Mouse (Mus musculus) liver, embryonic 14.5 days (tissue): ENCODE results near the gene Krt80. TPM values are rescaled to one million over a fixed set of nuclear protein-coding genes. Genes with fewer than 3 reads are reported as not detected.

Experiments
- ATAC-seq: fragments of 200-750 bp; cut with Nextera tagmentation; 2 replicates; pipeline ENCODE4 v1.8.0; 2017; ENCODE audit warnings: moderate number of reproducible peaks, mild to moderate bottlenecking, moderate library complexity; ENCODE audit not compliant: insufficient read depth
- DNase-seq, 3 experiments: peaks; one replicate each; pipeline ENCODE4 v3.0.0-alpha.2; 2012 to 2013; ENCODE audit warnings: low read depth in 3 of 3, low spot score in 3 of 3
- H3K27ac ChIP-seq: fragments of 300-500 bp; sonication (generic); 2 replicates; pipeline ENCODE4 v1.5.1; 2014; ENCODE audit warnings: moderate library complexity, mild to moderate bottlenecking, control low read depth, inconsistent platforms
- H3K27me3 ChIP-seq: fragments of 300-500 bp; sonication (generic); 2 replicates; pipeline ENCODE4 v1.6.1; 2014; ENCODE audit warnings: mild to moderate bottlenecking, low read length, moderate library complexity; ENCODE audit not compliant: control insufficient read depth, insufficient read depth
- H3K36me3 ChIP-seq: fragments of 300-500 bp; sonication (generic); replicated peaks from 2 replicates; pipeline ENCODE4 v1.6.1; 2014; ENCODE audit warnings: low read depth; ENCODE audit not compliant: control insufficient read depth, insufficient read depth
- H3K4me1 ChIP-seq, 2 experiments: fragments of 200-500 bp in 1 of 2; fragments of 300-500 bp in 1 of 2; sonication (generic) in 1 of 2; replicated peaks; 2 replicates each; pipeline ENCODE4 v1.6.1; 2012 to 2014; ENCODE audit warnings: antibody characterized with exemption in 1 of 2, inconsistent platforms in 1 of 2, low read length in 1 of 2; ENCODE audit not compliant: control insufficient read depth in 2 of 2, insufficient read depth in 2 of 2
- H3K4me2 ChIP-seq: fragments of 300-500 bp; sonication (generic); 2 replicates; pipeline ENCODE4 v1.6.1; 2014; ENCODE audit warnings: low read depth, mild to moderate bottlenecking, control low read depth, moderate library complexity
- H3K4me3 ChIP-seq, 2 experiments: fragments of 200-500 bp in 1 of 2; fragments of 300-500 bp in 1 of 2; sonication (generic) in 1 of 2; 2 replicates each; pipeline ENCODE4 v1.5.1; 2012 to 2014; ENCODE audit warnings: low read depth in 2 of 2, low read length in 2 of 2, mild to moderate bottlenecking in 2 of 2, control low read depth in 1 of 2, inconsistent platforms in 1 of 2, moderate library complexity in 1 of 2; ENCODE audit not compliant: insufficient read depth in 1 of 2
- H3K9ac ChIP-seq: fragments of 300-500 bp; sonication (generic); replicated peaks from 2 replicates; pipeline ENCODE4 v1.6.1; 2014; ENCODE audit warnings: mild to moderate bottlenecking, control low read depth, moderate library complexity
- H3K9me3 ChIP-seq: fragments of 300-500 bp; sonication (generic); 2 replicates; pipeline ENCODE4 v1.6.1; 2016; ENCODE audit warnings: low read length, mixed read lengths; ENCODE audit not compliant: control insufficient read depth
- CTCF ChIP-seq: IDR thresholded peaks from 2 replicates; pipeline ENCODE4 v1.5.1; 2016; ENCODE audit warnings: antibody characterized with exemption, low read depth, control low read depth
- EP300 ChIP-seq: IDR thresholded peaks from 2 replicates; pipeline ENCODE4 v1.6.1; 2016; ENCODE audit warnings: antibody characterized with exemption, low read depth
- WGBS: fragments of 180-500 bp; shearing (Covaris S2); extraction: QIAGEN DNeasy Blood & Tissue Kit; methylation state at CpG from one replicate; pipeline ENCODE4 v1.1.7; 2014; ENCODE audit not compliant: insufficient replicate concordance; 5-methylcytosine and 5-hydroxymethylcytosine counted together
- polyA plus RNA-seq, 2 experiments: library from polyadenylated mRNA; depleted of rRNA in 1 of 2; stranded (reverse) in 1 of 2; unstranded in 1 of 2; fragments of >200 nt; fragmentation: Nextera tagmentation in 1 of 2; extraction: Ambion mirVana in 1 of 2; gene quantifications; 2 replicates each; pipeline versions ENCODE4 v1.2.1 to v1.2.3; 2012 to 2014

Gene Krt80
- polyA plus RNA-seq, 2 experiments, result 0.19 to 0.27 TPM

- Histone ChIP-seq H3K27ac (no peak overlapping the region), H3K36me3 (no peaks in the 10 kb centered on the region), H3K27me3 (no peaks in the 10 kb centered on the region), H3K9ac (no peak overlapping the region), H3K9me3 (no peaks in the 10 kb centered on the region), H3K4me2 (no peak overlapping the region), H3K4me1 (no peaks in the 10 kb centered on the region), H3K4me3 (no peak overlapping the region)
- TF ChIP-seq EP300, result no peak
- no peak for TF ChIP-seq CTCF
- WGBS, result 22% methylated on average over 6 of the region's 6 CpGs
- ATAC-seq, result no peak
- no peak for DNase-seq
Measured at GRCm38 (mm10) chr15:101364425-101364824, 5.5 kb downstream of the Krt80 start.

DNA sequence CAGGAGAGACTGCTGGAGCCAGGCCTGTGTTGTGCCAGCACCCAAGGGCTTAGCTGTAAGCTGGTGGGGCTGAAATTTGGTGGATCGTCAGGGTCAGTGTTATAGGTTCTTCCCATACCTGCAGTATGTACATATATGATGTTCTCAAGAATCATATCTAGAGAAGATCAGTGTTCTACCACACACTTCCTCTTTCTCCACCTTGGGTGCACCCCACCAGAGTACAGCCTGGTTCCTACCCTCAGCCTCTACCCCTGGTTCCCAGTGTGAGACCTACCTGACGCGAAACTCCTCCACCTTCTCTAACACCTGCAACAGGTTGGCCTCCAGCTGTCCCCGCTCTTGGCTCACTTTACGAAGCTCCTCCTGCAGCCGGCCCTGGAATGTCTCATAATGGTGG, 6.0 kb downstream of the Krt80 start:
- no peak overlapping the region for H3K4me3 ChIP-seq
- DNase-seq, result no peak
- no peak for ATAC-seq
- H3K36me3 ChIP-seq, result no peaks in the 10 kb centered on the region
- no peaks in the 10 kb centered on the region for H3K27me3 ChIP-seq
- no peak overlapping the region for H3K27ac ChIP-seq
- no peaks in the 10 kb centered on the region for H3K4me1 ChIP-seq
- 54% methylated on average over 6 of the region's 6 CpGs for WGBS
- no peaks in the 10 kb centered on the region for H3K9me3 ChIP-seq
- no peak for TF ChIP-seq EP300
- no peak for TF ChIP-seq CTCF
- H3K9ac ChIP-seq, result no peak overlapping the region
- no peak overlapping the region for H3K4me2 ChIP-seq

DNA sequence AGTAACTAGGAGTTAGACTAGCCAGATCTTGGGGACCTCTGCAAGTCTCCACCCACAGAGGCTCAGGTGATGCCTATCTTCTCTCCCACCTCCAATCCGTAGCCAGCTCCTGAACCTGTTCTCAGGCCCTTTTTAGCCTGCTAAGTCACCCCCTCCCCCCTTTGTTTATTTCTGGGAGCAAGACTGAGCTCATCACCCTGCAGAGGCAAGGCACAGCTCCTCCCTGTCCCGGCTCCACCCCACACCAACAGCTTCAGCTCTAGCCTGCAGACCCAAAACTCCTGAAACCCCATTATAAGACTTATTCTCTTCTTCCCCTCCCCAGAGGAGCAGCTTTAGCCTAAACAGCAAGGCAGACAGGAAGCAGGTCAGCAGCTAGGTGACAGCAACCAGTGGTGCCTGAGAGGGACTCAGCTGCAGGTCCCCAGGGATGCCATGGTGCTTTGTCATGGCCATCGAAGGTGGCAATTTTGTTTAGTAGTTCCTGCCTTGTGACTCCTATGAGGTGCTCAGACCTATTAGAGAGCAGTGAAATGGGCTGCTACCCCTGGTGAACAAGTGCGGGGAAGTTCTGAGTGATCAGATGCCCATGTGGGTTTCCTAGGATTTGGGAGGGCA, 7.5 kb downstream of the Krt80 start:
- no peak for ATAC-seq
- Histone ChIP-seq H3K4me2 (no peak overlapping the region), H3K27ac (no peak overlapping the region), H3K9ac (no peak overlapping the region), H3K9me3 (no peaks in the 10 kb centered on the region), H3K4me1 (no peaks in the 10 kb centered on the region), H3K27me3 (no peaks in the 10 kb centered on the region), H3K4me3 (no peak overlapping the region), H3K36me3 (no peaks in the 10 kb centered on the region)
- WGBS, result 47% methylated on average over 4 of the region's 4 CpGs
- no peak for DNase-seq
- TF ChIP-seq EP300 (no peak), CTCF (no peak)

- DNase-seq, result no peak
- Histone ChIP-seq H3K27ac (no peak overlapping the region), H3K27me3 (no peaks in the 10 kb centered on the region), H3K4me3 (no peak overlapping the region), H3K4me2 (no peak overlapping the region), H3K36me3 (no peaks in the 10 kb centered on the region), H3K9ac (no peak overlapping the region), H3K9me3 (no peaks in the 10 kb centered on the region), H3K4me1 (no peaks in the 10 kb centered on the region)
- WGBS, result 75% methylated on average over 4 of the region's 4 CpGs
- no peak for ATAC-seq
- TF ChIP-seq CTCF (no peak), EP300 (no peak)
Measured at GRCm38 (mm10) chr15:101355382-101355786, 14.6 kb downstream of the Krt80 start.

DNA sequence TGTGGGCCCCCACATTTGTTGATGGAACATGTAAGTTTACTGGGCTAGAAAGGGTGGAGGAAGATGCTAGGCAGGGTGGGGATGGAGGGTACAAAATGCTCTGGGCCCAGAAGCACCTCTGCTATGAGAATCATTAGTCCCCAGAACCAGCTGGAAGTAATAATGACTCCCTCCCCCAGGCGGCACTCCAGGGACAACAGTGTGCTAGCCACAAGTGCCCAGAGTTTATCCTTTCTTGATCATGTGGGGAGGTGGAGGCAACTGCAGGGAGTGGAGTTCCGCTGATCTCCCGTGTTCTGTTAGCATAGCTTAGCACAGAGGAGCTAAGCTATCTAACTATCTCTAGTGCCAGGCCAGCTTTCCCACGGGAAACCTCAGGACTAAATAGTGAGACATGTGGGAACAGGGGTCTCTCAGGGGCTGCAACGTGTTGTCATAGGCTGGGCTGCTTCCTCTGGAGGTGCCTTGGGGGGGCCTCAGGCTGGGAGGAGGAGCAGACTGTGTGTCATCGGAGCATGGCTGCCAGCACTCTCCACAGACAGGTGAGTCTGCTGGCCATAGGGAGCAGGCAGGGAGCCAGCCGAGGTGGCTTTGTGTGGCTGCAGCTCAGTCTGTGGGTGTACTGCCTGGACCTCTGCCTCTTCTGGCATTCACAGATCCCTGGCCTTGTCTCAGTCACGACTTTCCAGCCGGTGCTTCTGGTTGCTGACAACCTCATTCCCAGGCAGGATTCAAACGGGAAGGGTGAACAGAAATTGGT, 17.1 kb downstream of the Krt80 start:
- H3K27me3 ChIP-seq, result no peaks in the 10 kb centered on the region
- no peaks in the 10 kb centered on the region for H3K9me3 ChIP-seq
- no peak overlapping the region for H3K27ac ChIP-seq
- H3K4me1 ChIP-seq, result no peaks in the 10 kb centered on the region
- ATAC-seq, result no peak
- H3K4me3 ChIP-seq, result no peak overlapping the region
- no peak for DNase-seq
- 50% methylated on average over 10 of the region's 10 CpGs for WGBS
- TF ChIP-seq CTCF, result no peak
- TF ChIP-seq EP300, result no peak
- no peaks in the 10 kb centered on the region for H3K36me3 ChIP-seq
- no peak overlapping the region for H3K4me2 ChIP-seq
- no peak overlapping the region for H3K9ac ChIP-seq
